Mouse (Mus musculus) brown adipose tissue, adult 24 weeks (tissue): Measurements from ENCODE around the gene Slc38a6. TPM values are rescaled to one million over a fixed set of nuclear protein-coding genes. Genes with fewer than 3 reads are reported as not detected.

Experiments
- polyA plus RNA-seq: library from polyadenylated mRNA; stranded (reverse); fragments of >200 nt; gene quantifications from 2 replicates; pipeline ENCODE4 v1.2.4, GENCODE M21; 2012; ENCODE audit not compliant: missing spikeins, insufficient read depth, insufficient read length

Gene Slc38a6
- polyA plus RNA-seq, 1 experiment, result 4.0 TPM

Other genes starting within 250 kb of the Slc38a6 start
- 14.0 and 20.7 TPM in 2 replicates for gene Six1, start 232.9 kb upstream of the Slc38a6 start, polyA plus RNA-seq
- gene Six4, start 173.3 kb upstream of the Slc38a6 start, polyA plus RNA-seq, result 0.79 and 0.92 TPM in 2 replicates
- 20.6 and 25.7 TPM in 2 replicates for gene Mnat1, start 163.1 kb upstream of the Slc38a6 start, polyA plus RNA-seq
- gene Trmt5, start 69 bp upstream of the Slc38a6 start, polyA plus RNA-seq, result 17.9 and 18.3 TPM in 2 replicates